ENCODE assay signal across 8 mouse cellular contexts in genomic region chr2:153014758-153015593, GRCm38 (mm10). TPM values are rescaled to one million over a fixed set of nuclear protein-coding genes. Genes with fewer than 3 reads are reported as not detected.
A peak's percentile ranks its signal among the peaks of the same experiment; 100 is the strongest.
DNase-seq lines count a peak whose midpoint lies in the region; ATAC-seq and TF ChIP-seq lines count a peak whose summit lies in the region.

TSS of gene Pdrg1 (minus strand) at chr2:153015427.

- ATAC-seq in kidney, embryonic 14.5 days (ENCODE audit: low FRiP score, low TSS enrichment): peak; percentile 96
- ATAC-seq in limb, embryonic 15.5 days (ENCODE audit: insufficient number of reproducible peaks, low FRiP score, low TSS enrichment, low read depth): peak; percentile 87

- peak within 1 kb of the TSS; percentile 99 for H3K4me3 ChIP-seq in bone marrow macrophage, adult 2 months (ENCODE audit: insufficient read depth, low read length)
- peak within 1 kb of the TSS; percentile 84 for H3K4me3 ChIP-seq in embryonic fibroblast, embryonic 13.5 days (ENCODE audit: insufficient read depth, low read length)
- peak within 1 kb of the TSS; percentile 86 for H3K4me3 ChIP-seq in kidney, embryonic 14.5 days (ENCODE audit: low read length)
- peak within 1 kb of the TSS; percentile 94 for H3K4me3 ChIP-seq in limb, embryonic 15.5 days

- H3K9ac ChIP-seq in kidney, embryonic 14.5 days (ENCODE audit: low read depth, low read length): peak within 1 kb of the TSS; percentile 79
- H3K9ac ChIP-seq in limb, embryonic 15.5 days: peak within 1 kb of the TSS; percentile 76

- WGBS in kidney, embryonic 14.5 days: under 1% methylated on average over 47 of the region's 54 CpGs
- under 1% methylated on average over 54 of the region's 54 CpGs for WGBS in limb, embryonic 15.5 days

- H3K4me1 ChIP-seq in bone marrow macrophage, adult 2 months (ENCODE audit: control insufficient read depth, insufficient read depth, low read length): peaks cover 5% of the 10 kb centered on the region; the same call in 1 of the 2 replicates
- peaks cover 8% of the 10 kb centered on the region; the same call in 1 of the 2 replicates for H3K4me1 ChIP-seq in embryonic fibroblast, embryonic 13.5 days (ENCODE audit: control insufficient read depth, insufficient read depth, low read length)
- H3K4me1 ChIP-seq in kidney, embryonic 14.5 days (ENCODE audit: control insufficient read depth, insufficient read depth, low read length): peaks cover 9% of the 10 kb centered on the region
- peaks cover 14% of the 10 kb centered on the region for H3K4me1 ChIP-seq in limb, embryonic 15.5 days

- peak; percentile 62 for TF ChIP-seq CTCF in bone marrow macrophage, adult 2 months (IDR thresholded peaks at IDR 0.05; ENCODE audit: low read depth, low read length)
- TF ChIP-seq CTCF in embryonic fibroblast, embryonic 13.5 days (IDR thresholded peaks at IDR 0.05; ENCODE audit: borderline replicate concordance, insufficient read depth, low read length): peak; percentile 66

- no peak within 1 kb of the TSS for H3K27ac ChIP-seq in bone marrow macrophage, adult 2 months (ENCODE audit: insufficient read depth, low read depth, low read length)
- H3K27ac ChIP-seq in embryonic fibroblast, embryonic 13.5 days (ENCODE audit: insufficient read depth, low read length): no peak within 1 kb of the TSS
- no peak within 1 kb of the TSS for H3K27ac ChIP-seq in kidney, embryonic 14.5 days (ENCODE audit: low read depth, low read length)
- H3K27ac ChIP-seq in limb, embryonic 15.5 days: 0 out of 2 replicates have a peak within 1 kb of the TSS, but pooled peaks have one; percentile 17

- 0 out of 2 replicates have a peak, but pooled peaks cover 5% of the 10 kb centered on the region for H3K27me3 ChIP-seq in kidney, embryonic 14.5 days (ENCODE audit: control insufficient read depth, insufficient read depth, low read length)
- H3K27me3 ChIP-seq in limb, embryonic 15.5 days: peaks cover 14% of the 10 kb centered on the region; the same call in 1 of the 2 replicates

- DNase-seq in A20 (ENCODE audit: low read depth, low spot score): peak; percentile 94
- peak; percentile 92 to 93 for DNase-seq in heart, adult 9 months (ENCODE audit: low spot score in 2 of 2)
- peak; percentile 79 to 92 for DNase-seq in monocyte, adult 2 months (ENCODE audit: low read depth in 1 of 2, low spot score in 2 of 2)
- DNase-seq in spleen, postnatal 36 days (ENCODE audit: low spot score in 2 of 2): peak; percentile 91 to 93

- no peaks in the 10 kb centered on the region for H3K9me3 ChIP-seq in kidney, embryonic 14.5 days (ENCODE audit: control insufficient read depth, low read length)
- H3K9me3 ChIP-seq in limb, embryonic 15.5 days: no peaks in the 10 kb centered on the region

- H3K4me2 ChIP-seq in kidney, embryonic 14.5 days (replicated peaks; ENCODE audit: low read depth, low read length): peak within 1 kb of the TSS; percentile 80
- peak within 1 kb of the TSS; percentile 78 for H3K4me2 ChIP-seq in limb, embryonic 15.5 days

- peaks cover 35% of the 10 kb centered on the region for H3K36me3 ChIP-seq in kidney, embryonic 14.5 days (ENCODE audit: control insufficient read depth, insufficient read depth, low read length)
- H3K36me3 ChIP-seq in limb, embryonic 15.5 days: peaks cover 34% of the 10 kb centered on the region

- no peak for TF ChIP-seq POLR2A in bone marrow macrophage, adult 2 months (IDR thresholded peaks at IDR 0.05; ENCODE audit: borderline replicate concordance, low read depth, low read length)
- peak; percentile 97 for TF ChIP-seq POLR2A in embryonic fibroblast, embryonic 13.5 days (IDR thresholded peaks at IDR 0.05; ENCODE audit: low read depth, low read length)

RNA-seq across cellular contexts. Expression of gene Pdrg1, which starts in this region (rescaled TPM):
- 52.8 and 79.8 TPM in 2 replicates for polyA plus RNA-seq in bone marrow macrophage, adult 2 months (2012; ENCODE audit: insufficient read depth, insufficient read length, missing spikeins)
- polyA plus RNA-seq in embryonic fibroblast, embryonic 13.5 days (2011; ENCODE audit: insufficient read length, low read depth, missing spikeins): 137 and 174 TPM in 2 replicates
- 58.2 and 79.8 TPM in 2 replicates for polyA plus RNA-seq in kidney, embryonic 14.5 days (2014; fragmentation: Nextera tagmentation; extraction: Ambion mirVana)
- 144 and 152 TPM in 2 replicates for polyA plus RNA-seq in limb, embryonic 15.5 days (2015; fragmentation: Nextera tagmentation; extraction: Ambion mirVana)
